Mouse (Mus musculus) megakaryocyte, embryonic 14.5 days (primary cell): Measurements from ENCODE around the gene Pigx.

Experiments
- FLI1 ChIP-seq: IDR thresholded peaks from 2 replicates; pipeline ENCODE4 v1.6.1; 2012; ENCODE audit warnings: low read length, inconsistent platforms, mixed read lengths
- GATA1 ChIP-seq: IDR thresholded peaks from 3 replicates; pipeline ENCODE4 v1.6.1; 2012; ENCODE audit warnings: mixed read lengths, low read length, inconsistent platforms, borderline replicate concordance

GRCm38 (mm10) chr16:32087629-32088443 is 11.7 kb downstream of the Pigx start:
- no peak for TF ChIP-seq GATA1
- no peak for TF ChIP-seq FLI1
